Mouse (Mus musculus) bone marrow, adult 2 months (tissue): ENCODE results near the gene Nfkbie. TPM values are rescaled to one million over a fixed set of nuclear protein-coding genes. Genes with fewer than 3 reads are reported as not detected.

Source experiments
- H3K27ac ChIP-seq: fragments of 200-500 bp; 2 replicates; pipeline ENCODE4 v1.5.1; 2012; ENCODE audit warnings: low read depth, mild to moderate bottlenecking, control low read depth, inconsistent platforms, low read length; ENCODE audit not compliant: control insufficient read depth, poor library complexity, insufficient read depth
- H3K4me1 ChIP-seq: fragments of 200-500 bp; 2 replicates; pipeline ENCODE4 v1.6.1; 2011; ENCODE audit warnings: low read length; ENCODE audit not compliant: control insufficient read depth, insufficient read depth
- H3K4me3 ChIP-seq: fragments of 200-500 bp; replicated peaks from 2 replicates; pipeline ENCODE3; 2011; ENCODE audit warnings: mild to moderate bottlenecking, low read depth, low read length, control low read depth; ENCODE audit not compliant: control insufficient read depth
- CTCF ChIP-seq: fragments of 200-500 bp; IDR thresholded peaks from 2 replicates; pipeline ENCODE4 v1.5.1; 2011; ENCODE audit warnings: low read length, control low read depth; ENCODE audit not compliant: control insufficient read depth, insufficient read depth
- POLR2A ChIP-seq: fragments of 200-500 bp; IDR thresholded peaks from 2 replicates; pipeline ENCODE4 v1.6.1; 2011; ENCODE audit warnings: low read depth, mild to moderate bottlenecking, control low read depth, low read length, borderline replicate concordance; ENCODE audit not compliant: control insufficient read depth
- WGBS: fragments of 180-500 bp; shearing (Covaris S2); methylation state at CpG from one replicate; pipeline ENCODE4 v1.1.7; 2018; 5-methylcytosine and 5-hydroxymethylcytosine counted together
- polyA plus RNA-seq: library from polyadenylated mRNA; stranded (reverse); fragments of >200 nt; gene quantifications from 2 replicates; pipeline ENCODE4 v1.2.4, GENCODE M21; 2011; ENCODE audit warnings: low replicate concordance; ENCODE audit not compliant: missing spikeins, insufficient read depth, insufficient read length

Gene Nfkbie
- polyA plus RNA-seq, 1 experiment, result 14.8 TPM

GRCm38 (mm10) chr17:45598376-45598775, 42.9 kb downstream of the Nfkbie start:
- H3K4me3 ChIP-seq, result no peak overlapping the region
- H3K27ac ChIP-seq, result no peak overlapping the region
- TF ChIP-seq POLR2A (no peak), CTCF (no peak)
- peaks cover 1% of the 10 kb centered on the region for H3K4me1 ChIP-seq
- 86% methylated on average over 2 of the region's 2 CpGs for WGBS

- WGBS, result 58% methylated on average over 3 of the region's 3 CpGs
- H3K4me3 ChIP-seq, result no peak overlapping the region
- peaks cover 1% of the 10 kb centered on the region for H3K4me1 ChIP-seq
- H3K27ac ChIP-seq, result no peak overlapping the region
- no peak for TF ChIP-seq POLR2A
- no peak for TF ChIP-seq CTCF
These were observed 43.4 kb downstream of the Nfkbie start for GRCm38 (mm10) chr17:45598891-45599290.

- Histone ChIP-seq H3K27ac (no peak within 1 kb of the TSS), H3K4me3 (no peak within 1 kb of the TSS), H3K4me1 (peaks cover 1% of the 10 kb centered on the region)
- 27% methylated on average over 32 of the region's 32 CpGs for WGBS
- TF ChIP-seq POLR2A (no peak), CTCF (no peak)
These were observed 44.1 kb downstream of the Nfkbie start, which contains the start of gene Slc29a1 for GRCm38 (mm10) chr17:45599446-45600242. Gene Slc29a1 (minus strand): TSS chr17:45599606.

GRCm38 (mm10) chr17:45600267-45600666, 44.8 kb downstream of the Nfkbie start:
- WGBS, result 80% methylated on average over 8 of the region's 8 CpGs
- Histone ChIP-seq H3K4me1 (no peaks in the 10 kb centered on the region; the same call in none of the 2 replicates), H3K4me3 (no peak overlapping the region), H3K27ac (no peak overlapping the region)
- TF ChIP-seq CTCF (no peak), POLR2A (no peak)

GRCm38 (mm10) chr17:45601325-45601724, 45.8 kb downstream of the Nfkbie start:
- no peaks in the 10 kb centered on the region; the same call in 1 of the 2 replicates for H3K4me1 ChIP-seq
- WGBS, result 88% methylated on average over 22 of the region's 22 CpGs
- H3K4me3 ChIP-seq, result no peak overlapping the region
- no peak overlapping the region for H3K27ac ChIP-seq
- TF ChIP-seq CTCF (no peak), POLR2A (no peak)

- H3K4me3 ChIP-seq, result no peak within 1 kb of the TSS
- no peak within 1 kb of the TSS for H3K27ac ChIP-seq
- no peaks in the 10 kb centered on the region; the same call in 1 of the 2 replicates for H3K4me1 ChIP-seq
- TF ChIP-seq CTCF, result no peak
- no peak for TF ChIP-seq POLR2A
- WGBS, result 74% methylated on average over 6 of the region's 6 CpGs
These were observed 46.4 kb downstream of the Nfkbie start, which contains the start of gene Mymx for GRCm38 (mm10) chr17:45601877-45602304. Gene Mymx (minus strand): TSS chr17:45602102.

GRCm38 (mm10) chr17:45602984-45603383, 47.5 kb downstream of the Nfkbie start:
- Histone ChIP-seq H3K4me1 (no peaks in the 10 kb centered on the region; the same call in 1 of the 2 replicates), H3K27ac (no peak overlapping the region), H3K4me3 (no peak overlapping the region)
- no peak for TF ChIP-seq CTCF
- TF ChIP-seq POLR2A, result no peak
- WGBS, result 88% methylated on average over 3 of the region's 3 CpGs

GRCm38 (mm10) chr17:45606992-45607879, 51.7 kb downstream of the Nfkbie start:
- TF ChIP-seq CTCF (no peak), POLR2A (no peak)

More at GRCm38 (mm10) chr17:45606992-45607879, 51.7 kb downstream of the Nfkbie start:
- Histone ChIP-seq H3K4me3 (no peak overlapping the region), H3K27ac (no peak overlapping the region), H3K4me1 (no peaks in the 10 kb centered on the region; the same call in 1 of the 2 replicates)
- 78% methylated on average over 15 of the region's 15 CpGs for WGBS
